Mouse (Mus musculus) lung, postnatal 25 days (tissue): Measurements from ENCODE around the gene Tmem255b.

ENCODE experiments used
- DNase-seq: peaks from one replicate; pipeline ENCODE4 v3.0.0; 2022; ENCODE audit warnings: low spot score

Tmem255b gene

GRCm38 (mm10) chr8:13492198-13492995, 57.4 kb downstream of the Tmem255b start:
- peak; percentile 76 for DNase-seq

GRCm38 (mm10) chr8:13493011-13493410, 58.0 kb downstream of the Tmem255b start:
- no peak for DNase-seq

- no peak for DNase-seq
These were observed 59.1 kb downstream of the Tmem255b start, which contains the start of gene Gas6 for GRCm38 (mm10) chr8:13493858-13494631. Gene Gas6 (minus strand): TSS chr8:13494490.

- no peak for DNase-seq
These were observed 66.2 kb downstream of the Tmem255b start for GRCm38 (mm10) chr8:13501221-13501620.

GRCm38 (mm10) chr8:13503936-13504606, 69.1 kb downstream of the Tmem255b start:
- no peak for DNase-seq

- no peak for DNase-seq
These were observed 70.1 kb downstream of the Tmem255b start for GRCm38 (mm10) chr8:13504894-13505674.

GRCm38 (mm10) chr8:13506849-13507248, 71.9 kb downstream of the Tmem255b start:
- peak; percentile 85 for DNase-seq

- DNase-seq: no peak
These were observed 72.4 kb downstream of the Tmem255b start for GRCm38 (mm10) chr8:13507284-13507937.

GRCm38 (mm10) chr8:13512016-13512415, 77.0 kb downstream of the Tmem255b start:
- DNase-seq: no peak

- DNase-seq: no peak
These were observed 77.7 kb downstream of the Tmem255b start for GRCm38 (mm10) chr8:13512677-13513076.

- DNase-seq: no peak
These were observed 78.8 kb downstream of the Tmem255b start for GRCm38 (mm10) chr8:13513556-13514370.

- peak; percentile 70 for DNase-seq
These were observed 81.0 kb downstream of the Tmem255b start for GRCm38 (mm10) chr8:13516011-13516442.

GRCm38 (mm10) chr8:13516728-13517127, 81.7 kb downstream of the Tmem255b start:
- DNase-seq: no peak

GRCm38 (mm10) chr8:13517284-13517781, 82.3 kb downstream of the Tmem255b start:
- DNase-seq: no peak
